Mouse (Mus musculus) urinary bladder, postnatal 25 days (tissue): ENCODE measurements around the gene Ugt2b38.
"Not testable (repeated sequence)": the region's sequence is repeated elsewhere in the genome, so short reads cannot be mapped to it uniquely, and the experiment has no call there.

Experiments used
- DNase-seq: peaks from one replicate; pipeline ENCODE4 v3.0.0; 2022; ENCODE audit warnings: low spot score

The Ugt2b38 gene

DNA sequence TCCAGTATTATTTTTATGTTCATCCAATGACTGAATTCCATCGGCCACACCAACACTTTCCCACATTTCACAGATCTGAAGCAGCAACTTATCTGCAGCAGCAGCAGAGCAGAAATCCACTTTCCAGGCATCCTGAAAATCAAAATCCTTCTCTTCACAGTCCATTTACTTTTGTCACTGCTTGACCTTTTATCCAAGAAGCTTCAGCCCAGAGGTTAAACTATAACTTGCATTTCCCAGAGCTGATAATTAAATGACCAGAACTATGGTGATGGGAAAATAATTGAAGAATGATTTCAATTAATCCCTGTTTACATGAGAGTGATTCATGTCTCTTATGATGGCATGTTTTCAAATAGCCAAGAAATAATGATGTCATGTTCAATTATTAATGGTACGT lies at the start of gene Ugt2b38:
Ugt2b38 (minus strand) TSS at position 163 of the 400 bp plus-strand sequence.
- not testable (repeated sequence) for DNase-seq

DNA sequence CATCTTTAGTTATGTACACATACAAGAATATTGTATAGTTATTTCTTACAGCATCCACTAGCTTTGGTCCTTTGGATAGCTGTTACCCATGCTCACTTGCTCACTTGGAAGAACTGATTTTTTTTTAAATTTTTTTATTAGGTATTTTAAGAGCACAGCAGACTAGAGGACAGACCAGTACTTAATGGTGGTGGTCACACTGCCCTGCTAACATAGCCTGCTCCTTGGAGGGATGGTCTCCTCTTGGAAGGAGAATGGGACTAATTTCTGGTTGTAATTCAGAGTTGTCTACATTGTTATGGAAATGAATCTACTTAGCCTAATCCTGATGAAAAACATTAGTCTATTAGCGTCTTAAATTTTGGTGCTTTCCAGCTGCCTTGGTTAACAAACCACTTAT lies 34.8 kb upstream of the Ugt2b38 start:
- no peak for DNase-seq

DNA sequence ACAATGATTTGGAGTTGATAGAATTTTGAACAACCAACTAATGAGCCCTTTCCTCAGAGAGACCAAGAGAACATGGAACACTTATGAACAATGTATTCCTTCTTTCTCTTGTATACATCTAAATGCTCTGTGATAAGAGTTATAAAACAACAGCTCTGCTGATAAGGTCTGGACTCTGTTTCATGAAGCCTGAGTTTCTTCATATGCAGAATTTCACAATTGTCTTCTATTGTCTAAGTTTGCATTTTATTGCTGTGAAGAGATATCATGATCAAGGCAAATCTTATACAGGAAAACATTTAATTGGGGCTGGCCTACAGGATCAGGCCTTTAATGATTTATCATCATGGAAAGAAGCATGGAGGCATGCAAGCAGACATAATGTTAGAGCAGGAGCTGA lies 33.7 kb upstream of the Ugt2b38 start:
- no peak for DNase-seq

DNA sequence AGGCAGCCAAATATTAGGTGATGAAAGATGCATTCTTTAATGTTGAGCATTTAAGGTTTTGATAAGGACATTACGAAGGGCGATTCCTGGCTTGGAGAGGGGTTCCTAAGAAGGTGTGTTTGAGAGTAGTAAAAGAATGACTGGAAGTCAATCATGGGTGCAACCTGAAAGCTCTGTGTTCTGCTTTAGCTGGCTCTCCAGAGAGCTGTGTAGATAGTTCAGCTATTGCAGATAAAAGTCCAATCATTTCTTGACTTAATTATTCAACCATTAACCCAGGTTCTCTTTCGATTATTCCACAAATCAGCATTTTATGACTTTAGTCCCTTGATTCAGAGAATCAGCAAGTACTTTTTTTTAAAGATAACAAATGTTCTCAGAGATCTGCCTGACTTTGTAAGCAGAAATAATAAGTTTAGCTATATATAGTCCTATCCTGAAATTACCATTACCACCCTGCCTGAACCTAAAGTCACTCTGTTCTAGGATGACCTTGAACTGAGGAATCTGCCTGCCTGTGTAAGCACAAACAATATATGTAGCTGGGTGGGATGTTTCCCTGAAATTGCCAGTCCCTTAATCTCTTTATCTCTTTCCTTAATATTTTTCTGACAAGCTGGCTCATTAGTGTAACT lies 32.3 kb upstream of the Ugt2b38 start:
- DNase-seq = no peak

DNA sequence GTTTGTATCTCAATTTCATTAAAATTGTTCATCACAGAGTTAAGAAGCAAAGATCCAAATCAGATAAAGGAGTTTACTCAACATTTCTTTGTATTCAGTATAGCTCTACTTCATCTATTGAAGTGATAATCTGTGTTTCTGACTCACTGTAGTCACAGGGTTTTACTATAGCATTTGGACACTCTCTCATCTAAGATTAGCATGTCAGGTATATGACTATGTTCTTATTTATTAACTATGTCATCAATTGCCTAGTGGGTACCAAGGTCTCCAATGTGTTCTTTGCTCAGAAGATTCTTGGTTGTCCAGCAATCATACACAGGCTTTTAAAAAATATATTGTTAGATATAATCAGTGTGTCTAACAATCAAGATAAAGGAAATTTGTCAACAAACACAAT lies 31.5 kb upstream of the Ugt2b38 start:
- DNase-seq = no peak

DNA sequence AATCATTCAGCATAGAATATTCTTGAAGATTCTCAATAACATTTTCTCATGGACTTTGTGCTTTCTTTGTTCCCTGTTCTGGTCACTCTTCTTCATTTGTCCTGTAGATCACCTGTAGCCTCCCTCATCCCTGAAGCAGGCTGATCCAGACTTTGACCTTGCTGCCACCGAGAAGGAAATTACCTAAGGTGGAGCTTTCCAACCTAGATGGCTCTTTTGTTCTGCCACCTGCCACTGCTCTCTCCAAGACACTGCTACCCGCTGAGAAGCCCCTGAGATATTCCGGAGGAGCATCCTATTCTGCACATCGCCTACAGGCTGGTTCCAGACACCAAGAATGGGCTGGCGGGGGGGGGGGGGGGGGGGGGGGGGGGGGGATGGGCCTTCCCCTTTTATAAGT lies 28.5 kb upstream of the Ugt2b38 start:
- not testable (repeated sequence) for DNase-seq

DNA sequence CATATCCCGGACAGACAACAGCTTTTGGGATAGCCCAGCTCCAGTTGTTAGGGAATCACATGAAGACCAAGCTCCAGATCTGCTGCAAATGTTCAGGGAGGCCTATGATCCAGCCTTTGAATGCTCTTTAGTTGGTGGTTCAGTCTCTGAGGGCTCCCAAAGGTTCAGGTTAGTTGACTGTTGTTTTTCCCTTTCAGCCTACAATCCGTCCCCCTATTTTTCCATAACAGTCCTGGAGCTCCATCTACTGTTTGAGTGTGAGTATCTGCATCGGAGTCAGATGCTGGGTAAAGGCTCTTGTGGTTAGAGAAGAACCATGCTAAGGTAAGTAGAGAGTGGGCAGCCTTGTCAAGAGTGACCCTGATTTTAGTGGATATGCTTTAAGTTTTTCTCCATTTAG lies 12.3 kb upstream of the Ugt2b38 start:
- no peak for DNase-seq

DNA sequence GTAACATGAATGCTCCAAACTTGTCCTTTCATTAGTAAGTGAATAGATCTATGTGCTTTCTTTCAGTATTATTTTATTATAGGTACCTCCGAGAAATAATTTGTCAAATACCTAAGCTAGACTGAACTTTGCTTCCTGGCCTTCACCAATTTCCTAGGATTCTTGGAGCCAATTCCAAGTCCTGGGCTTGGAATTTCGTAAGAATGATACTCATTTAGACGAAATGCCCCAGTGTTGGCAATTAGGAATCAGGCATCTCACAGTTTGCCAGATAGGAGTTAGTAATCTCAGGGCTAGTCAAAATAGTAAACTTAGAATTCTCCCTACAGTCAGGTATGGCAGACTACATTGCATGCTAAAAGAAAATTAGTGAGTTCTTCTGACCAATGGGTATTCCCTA lies 1.7 kb upstream of the Ugt2b38 start:
- no peak for DNase-seq

DNA sequence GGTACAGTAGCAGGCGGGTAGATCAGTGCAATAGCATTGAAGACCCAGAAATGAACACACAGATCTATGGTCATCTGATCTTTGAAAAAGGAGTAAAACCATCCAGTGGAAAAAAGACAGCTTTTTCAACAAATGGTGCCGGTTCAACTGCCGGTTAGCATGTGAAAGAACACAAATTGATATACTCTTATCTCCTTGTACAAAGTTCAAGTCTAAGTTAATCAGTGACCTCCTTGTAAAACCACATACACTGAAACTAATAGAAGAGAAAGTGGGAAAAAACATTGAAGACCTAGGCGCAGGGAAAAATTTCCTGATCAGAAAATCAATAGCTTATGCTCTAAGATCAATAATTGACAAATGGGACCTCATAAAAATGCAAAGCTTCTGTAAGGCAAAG lies 27.0 kb downstream of the Ugt2b38 start:
- DNase-seq = no peak

DNA sequence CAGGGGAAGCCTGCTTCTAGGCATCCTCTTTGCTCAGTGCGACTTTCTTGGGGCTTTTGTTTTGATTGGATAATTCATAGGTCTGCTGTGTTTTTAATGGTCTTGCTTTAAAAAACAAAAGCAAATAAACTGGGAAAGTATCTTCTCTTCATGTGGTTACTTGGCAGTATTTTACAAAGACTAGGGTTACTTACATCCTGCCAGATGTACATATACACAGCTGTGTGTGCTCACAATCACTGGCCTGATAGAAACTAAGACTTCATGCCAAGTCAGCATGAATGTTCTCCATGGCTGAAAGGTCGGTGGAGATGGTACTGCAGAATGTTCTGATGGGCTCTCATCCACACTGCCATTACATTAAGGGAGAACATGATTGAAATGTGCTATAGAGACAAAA lies 33.2 kb downstream of the Ugt2b38 start:
- DNase-seq = no peak

DNA sequence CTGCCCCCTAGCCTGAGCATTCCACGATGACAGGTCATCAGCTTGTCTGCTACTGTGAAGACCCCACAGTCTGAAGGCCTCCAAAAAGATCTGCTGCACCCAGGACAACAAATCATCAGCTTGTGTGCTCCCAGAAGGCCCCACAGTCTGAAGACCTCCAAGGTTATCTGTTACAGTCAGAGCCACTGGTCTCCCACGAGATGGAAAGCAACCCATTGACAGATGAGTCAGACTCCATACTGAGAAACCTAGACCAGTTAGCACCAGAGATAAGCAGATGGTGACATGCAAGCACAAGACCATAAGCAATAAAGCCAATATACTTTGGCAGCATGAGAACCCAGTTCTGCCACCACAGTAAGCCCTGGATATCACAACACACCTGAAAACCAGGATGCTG lies 43.8 kb downstream of the Ugt2b38 start:
- DNase-seq = no peak

DNA sequence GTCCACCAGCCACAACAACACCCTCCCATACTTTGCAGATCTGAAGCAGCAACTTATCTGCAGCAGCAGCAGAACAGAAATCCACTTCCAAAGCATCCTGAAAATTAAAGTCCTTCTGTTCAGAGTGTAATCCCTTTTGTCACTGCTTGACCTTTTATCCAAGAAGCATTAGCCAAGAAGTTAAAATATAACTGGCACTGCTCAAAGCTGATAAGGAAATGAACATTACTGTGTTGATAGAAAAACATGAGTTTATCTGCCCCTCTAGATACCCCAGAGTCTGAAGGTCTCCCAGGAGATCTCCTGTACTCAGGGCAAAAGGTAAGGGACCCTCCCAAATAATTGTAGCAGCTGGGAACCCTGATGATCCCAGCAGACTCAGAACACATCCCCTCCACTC lies 44.2 kb downstream of the Ugt2b38 start:
- no peak for DNase-seq

DNA sequence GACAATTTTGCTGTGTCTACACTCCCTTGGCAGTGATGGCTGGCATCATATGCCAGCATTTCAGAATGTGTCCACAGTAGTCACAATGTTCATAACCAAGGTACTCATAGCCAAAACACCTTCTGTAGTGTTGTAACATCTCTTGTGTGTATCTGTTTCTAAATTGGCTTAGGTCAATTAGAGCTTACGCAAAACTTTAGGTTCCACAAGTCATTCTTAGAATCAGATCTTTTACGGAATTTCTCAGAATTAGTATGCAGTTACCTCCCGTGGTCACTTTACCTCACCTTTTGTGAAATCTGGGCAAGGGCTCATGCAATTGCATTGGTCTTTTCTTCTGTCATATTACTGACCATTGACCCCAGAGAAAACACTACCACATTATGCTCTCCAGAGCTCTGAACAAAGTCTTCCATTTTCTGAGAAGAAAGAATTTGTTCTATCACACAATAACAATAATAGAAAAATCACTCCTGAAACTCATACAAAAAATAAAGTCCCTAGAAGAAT lies 48.1 kb downstream of the Ugt2b38 start:
- no peak for DNase-seq

DNA sequence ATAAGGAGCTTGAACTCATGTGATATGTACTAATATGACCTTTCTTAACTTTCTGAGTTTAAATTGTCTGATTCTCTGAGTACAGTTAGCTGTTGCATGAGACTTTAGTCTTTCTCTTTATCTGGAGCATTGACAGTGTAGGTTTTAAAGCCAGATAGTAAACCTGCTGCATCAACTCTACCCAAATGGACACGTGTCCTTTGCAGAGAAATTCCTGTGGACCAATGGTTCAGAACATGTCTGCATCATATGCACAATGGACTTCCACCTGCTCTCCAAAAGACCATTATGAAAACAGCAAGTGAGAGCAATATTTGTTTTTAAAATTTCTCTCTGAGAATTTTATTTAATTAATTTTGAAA lies 50.5 kb downstream of the Ugt2b38 start:
- DNase-seq = no peak

DNA sequence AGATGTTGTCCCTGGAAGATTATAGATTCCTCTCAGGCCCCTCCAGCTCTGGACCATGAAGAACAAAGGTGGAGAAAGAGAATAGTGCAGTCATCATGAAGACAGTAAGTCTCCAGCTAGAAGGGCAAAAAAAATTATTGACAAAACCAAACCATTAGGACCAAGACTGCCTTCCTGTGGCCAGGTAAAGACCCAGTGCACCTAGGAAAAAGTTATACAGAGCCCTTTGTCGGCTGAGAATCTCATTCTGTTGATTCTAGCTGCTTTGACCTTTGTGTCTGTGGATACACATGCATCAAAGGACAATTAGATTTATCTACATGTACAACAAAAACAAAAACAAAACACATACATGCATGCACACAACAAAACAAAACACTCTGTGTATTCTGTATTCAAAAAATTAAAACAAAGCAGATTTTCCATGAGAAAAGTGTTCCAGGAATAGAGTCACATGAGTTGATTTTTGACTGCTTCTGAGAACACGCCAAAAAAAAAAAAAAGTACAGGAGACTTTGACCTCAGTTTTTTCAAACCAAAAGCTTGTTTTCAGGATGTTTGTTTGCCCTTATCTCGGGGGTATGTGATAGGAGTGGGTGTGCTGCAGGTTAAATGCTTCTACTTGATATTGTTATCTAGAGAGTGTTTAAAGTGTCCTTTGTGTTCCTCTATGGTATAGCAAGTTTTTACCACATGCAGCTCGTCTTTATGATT lies 51.1 kb downstream of the Ugt2b38 start:
- DNase-seq = not testable (repeated sequence)
